In the genomic region with DNA sequence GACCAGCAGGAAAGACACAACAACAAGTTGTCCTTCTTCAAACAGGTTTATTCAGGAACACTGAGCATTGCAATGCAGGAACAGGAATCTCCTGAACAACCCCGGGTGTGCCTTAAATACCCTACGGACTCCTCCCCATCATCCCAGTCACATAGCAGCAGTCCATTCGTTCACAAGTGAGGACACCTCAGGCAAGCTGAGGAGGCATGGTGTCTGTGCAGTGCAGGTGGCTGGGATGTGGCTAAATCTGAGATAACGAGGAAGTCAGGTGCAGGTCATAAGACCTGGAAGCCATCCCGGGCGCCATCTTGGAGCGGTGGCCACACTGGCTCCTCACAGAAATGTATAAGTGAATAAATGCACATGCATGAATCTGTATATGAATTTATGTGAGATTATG, we compare ENCODE assay signal across 17 mouse cellular contexts.
DNase-seq lines count a peak whose midpoint lies in the region; TF ChIP-seq lines count a peak whose summit lies in the region.
"Had no signal": no experiment of that assay in that cellular context is flagged by ENCODE, and none has a peak within 500 bp of the region (broad histone marks: within the 10 kb centered on the region; RNA-seq: fewer than 3 reads in every experiment).

No protein-coding gene starts in this region.

- intact Hi-C loops in heart, adult 2 months (cut with DNase I), result no loop called here

- no peak overlapping the region for H3K9ac ChIP-seq in heart, adult 2 months (ENCODE audit: low read depth, low read length)

- TF ChIP-seq CTCF in heart, adult 2 months (IDR thresholded peaks at IDR 0.05), result no peak

- H3K36me3 ChIP-seq in heart, embryonic 10.5 days, result no peaks in the 10 kb centered on the region
- H3K36me3 ChIP-seq in heart, adult 2 months (ENCODE audit: control insufficient read depth, insufficient read depth, low read length), result no peaks in the 10 kb centered on the region
- H3K36me3 ChIP-seq: G1E had no signal

- no peaks in the 10 kb centered on the region for H3K27me3 ChIP-seq in heart, embryonic 10.5 days (ENCODE audit: insufficient read depth, poor library complexity, severe bottlenecking)
- no peaks in the 10 kb centered on the region for H3K27me3 ChIP-seq in heart, adult 2 months (ENCODE audit: control insufficient read depth, insufficient read depth, low read length)
- H3K27me3 ChIP-seq: CH12.LX, Patski had no signal

- no peak overlapping the region for H3K27ac ChIP-seq in heart, embryonic 10.5 days
- no peak overlapping the region for H3K27ac ChIP-seq in heart, adult 2 months

- peak; percentile 75 for DNase-seq in heart, adult 11 months
- DNase-seq in heart, adult 9 months (ENCODE audit: low spot score in 2 of 2), result no peak
- DNase-seq in heart, embryonic 10.5 days (ENCODE audit: low spot score), result peak; percentile 68
- DNase-seq in heart, adult 2 months, result no peak
- DNase-seq: adrenal gland, adult 2 months; adrenal gland, adult 8-10 months; adrenal gland, postnatal 10 days; adrenal gland, postnatal 14 days; adrenal gland, postnatal 25 days; adrenal gland, postnatal 36 days; B cell, adult 2 months; cerebellum, adult 11 months; cerebellum, adult 11-12 months; cerebellum, adult 18-20 months had no signal

- H3K4me3 ChIP-seq in heart, embryonic 10.5 days, result no peak overlapping the region
- H3K4me3 ChIP-seq in heart, adult 2 months, result no peak overlapping the region

- WGBS in heart, embryonic 10.5 days, result 86% methylated on average over 7 of the region's 7 CpGs
- whole genome bisulfite sequencing in heart, adult 2 months, result 82% methylated on average over 7 of the region's 7 CpGs

- H3K9me3 ChIP-seq in heart, embryonic 10.5 days, result no peaks in the 10 kb centered on the region
- H3K9me3 ChIP-seq: G1E had no signal

- no peaks in the 10 kb centered on the region for H3K79me2 ChIP-seq in heart, adult 2 months (replicated peaks; ENCODE audit: control insufficient read depth, insufficient read depth, low read length)

- no peak for TF ChIP-seq EP300 in heart, adult 2 months (IDR thresholded peaks at IDR 0.05; ENCODE audit: insufficient read depth, low read depth, low read length)

- H3K4me1 ChIP-seq in heart, embryonic 10.5 days, result no peaks in the 10 kb centered on the region
- no peaks in the 10 kb centered on the region for H3K4me1 ChIP-seq in heart, adult 2 months (ENCODE audit: control insufficient read depth, insufficient read depth, low read length)

- no peak for TF ChIP-seq POLR2A in heart, adult 2 months (IDR thresholded peaks at IDR 0.05; ENCODE audit: insufficient read depth, low read depth, low read length)

Comparison
In these comparisons a context has a peak if more than half of its experiments do, and no peak if none do; other contexts are left out.
1. DNase-seq: peak in heart, adult 11 months (single experiment) and heart, embryonic 10.5 days (single experiment); none in heart, adult 9 months (0 of 2) and heart, adult 2 months (0 of 2).